Mouse (Mus musculus): ENCODE measurements at regions not wholly inside any gene's neighbourhood (a gene's known extent, or its start where the extent isn't known, plus 50 kb on each side); places are given as distances from the start of the nearest gene placed in this dataset.

- H3K27ac ChIP-seq (replicated peaks): no peak overlapping the region
- H3K4me2 ChIP-seq: peak overlapping the region; percentile 38
- ATAC-seq (ENCODE audit: low FRiP score, low read depth): no peak
- no peaks in the 10 kb centered on the region for H3K9me3 ChIP-seq
- H3K4me1 ChIP-seq (replicated peaks): 0 out of 2 replicates have a peak, but pooled peaks cover 3% of the 10 kb centered on the region
- H3K36me3 ChIP-seq: no peaks in the 10 kb centered on the region
- H3K27me3 ChIP-seq: no peaks in the 10 kb centered on the region
- H3K4me3 ChIP-seq: no peak overlapping the region; the same call in 1 of the 2 replicates
- H3K9ac ChIP-seq: no peak overlapping the region
- 30% methylated on average over 17 of the region's 17 CpGs for WGBS
These were observed 181.9 kb upstream of the Noct start for GRCm38 (mm10) chr3:51042223-51042846.

GRCm38 (mm10) chr3:51048739-51049138, 175.5 kb upstream of the Noct start:
- 96% methylated on average over 3 of the region's 3 CpGs for WGBS
- no peak overlapping the region for H3K27ac ChIP-seq (replicated peaks)
- H3K27me3 ChIP-seq: no peaks in the 10 kb centered on the region
- ATAC-seq (ENCODE audit: low FRiP score, low read depth): no peak
- H3K9ac ChIP-seq: no peak overlapping the region
- H3K9me3 ChIP-seq: no peaks in the 10 kb centered on the region
- H3K36me3 ChIP-seq: no peaks in the 10 kb centered on the region
- H3K4me1 ChIP-seq (replicated peaks): no peaks in the 10 kb centered on the region
- no peak overlapping the region for H3K4me2 ChIP-seq
- no peak overlapping the region for H3K4me3 ChIP-seq

GRCm38 (mm10) chr3:51050156-51050555, 174.1 kb upstream of the Noct start:
- no peaks in the 10 kb centered on the region for H3K9me3 ChIP-seq
- no peak overlapping the region for H3K27ac ChIP-seq (replicated peaks)
- no peaks in the 10 kb centered on the region for H3K27me3 ChIP-seq
- no peaks in the 10 kb centered on the region for H3K36me3 ChIP-seq
- no peak for ATAC-seq (ENCODE audit: low FRiP score, low read depth)
- no peaks in the 10 kb centered on the region for H3K4me1 ChIP-seq (replicated peaks)
- H3K4me3 ChIP-seq: no peak overlapping the region
- WGBS: 83% methylated on average over 1 of the region's 1 CpGs
- no peak overlapping the region for H3K9ac ChIP-seq
- H3K4me2 ChIP-seq: no peak overlapping the region

GRCm38 (mm10) chr3:51055004-51055403, 169.2 kb upstream of the Noct start:
- 86% methylated on average over 8 of the region's 8 CpGs for WGBS
- Histone ChIP-seq H3K27ac (replicated peaks) (no peak overlapping the region), H3K27me3 (no peaks in the 10 kb centered on the region), H3K9me3 (no peaks in the 10 kb centered on the region), H3K9ac (no peak overlapping the region), H3K4me2 (no peak overlapping the region), H3K4me1 (replicated peaks) (no peaks in the 10 kb centered on the region), H3K4me3 (no peak overlapping the region), H3K36me3 (no peaks in the 10 kb centered on the region)
- ATAC-seq (ENCODE audit: low FRiP score, low read depth): no peak

GRCm38 (mm10) chr3:51064201-51064600, 160.0 kb upstream of the Noct start:
- Histone ChIP-seq H3K36me3 (no peaks in the 10 kb centered on the region), H3K9me3 (no peaks in the 10 kb centered on the region), H3K27me3 (no peaks in the 10 kb centered on the region), H3K4me1 (replicated peaks) (no peaks in the 10 kb centered on the region), H3K9ac (no peak overlapping the region), H3K4me2 (no peak overlapping the region), H3K4me3 (no peak overlapping the region), H3K27ac (replicated peaks) (no peak overlapping the region)
- ATAC-seq (ENCODE audit: low FRiP score, low read depth): no peak
- WGBS: 60% methylated on average over 4 of the region's 4 CpGs

- Histone ChIP-seq H3K9me3 (no peaks in the 10 kb centered on the region), H3K4me3 (no peak overlapping the region), H3K9ac (no peak overlapping the region), H3K4me2 (no peak overlapping the region), H3K27ac (replicated peaks) (no peak overlapping the region), H3K4me1 (replicated peaks) (no peaks in the 10 kb centered on the region), H3K36me3 (no peaks in the 10 kb centered on the region), H3K27me3 (no peaks in the 10 kb centered on the region)
- no peak for ATAC-seq (ENCODE audit: low FRiP score, low read depth)
- WGBS: 36% methylated on average over 5 of the region's 5 CpGs
These were observed 157.9 kb upstream of the Noct start for GRCm38 (mm10) chr3:51066373-51066772.

- no peak overlapping the region for H3K27ac ChIP-seq (replicated peaks)
- no peaks in the 10 kb centered on the region for H3K27me3 ChIP-seq
- no peak overlapping the region for H3K4me3 ChIP-seq
- no peaks in the 10 kb centered on the region for H3K9me3 ChIP-seq
- 73% methylated on average over 10 of the region's 10 CpGs for WGBS
- no peak for ATAC-seq (ENCODE audit: low FRiP score, low read depth)
- H3K9ac ChIP-seq: no peak overlapping the region
- H3K36me3 ChIP-seq: no peaks in the 10 kb centered on the region
- H3K4me1 ChIP-seq (replicated peaks): peaks cover 8% of the 10 kb centered on the region; the same call in 1 of the 2 replicates
- H3K4me2 ChIP-seq: no peak overlapping the region
These were observed 151.8 kb upstream of the Noct start for GRCm38 (mm10) chr3:51072417-51072816.

- peaks cover 8% of the 10 kb centered on the region; the same call in 1 of the 2 replicates for H3K4me1 ChIP-seq (replicated peaks)
- no peak overlapping the region for H3K4me2 ChIP-seq
- H3K27ac ChIP-seq (replicated peaks): no peak overlapping the region
- H3K36me3 ChIP-seq: no peaks in the 10 kb centered on the region
- H3K9ac ChIP-seq: no peak overlapping the region
- no peaks in the 10 kb centered on the region for H3K27me3 ChIP-seq
- WGBS: 79% methylated on average over 15 of the region's 15 CpGs
- ATAC-seq (ENCODE audit: low FRiP score, low read depth): no peak
- H3K4me3 ChIP-seq: no peak overlapping the region
- H3K9me3 ChIP-seq: no peaks in the 10 kb centered on the region
These were observed 151.1 kb upstream of the Noct start for GRCm38 (mm10) chr3:51073003-51073679.

GRCm38 (mm10) chr3:51073743-51074319, 150.4 kb upstream of the Noct start:
- no peak overlapping the region for H3K4me3 ChIP-seq
- 77% methylated on average over 7 of the region's 7 CpGs for WGBS

GRCm38 (mm10) chr3:51075219-51075920, 148.9 kb upstream of the Noct start:
- Histone ChIP-seq H3K9me3 (no peaks in the 10 kb centered on the region), H3K36me3 (no peaks in the 10 kb centered on the region), H3K9ac (no peak overlapping the region), H3K27ac (replicated peaks) (no peak overlapping the region), H3K4me3 (no peak overlapping the region), H3K27me3 (no peaks in the 10 kb centered on the region), H3K4me1 (replicated peaks) (peaks cover 8% of the 10 kb centered on the region; the same call in 1 of the 2 replicates), H3K4me2 (no peak overlapping the region)
- no peak for ATAC-seq (ENCODE audit: low FRiP score, low read depth)
- 63% methylated on average over 10 of the region's 10 CpGs for WGBS

More at GRCm38 (mm10) chr3:51073743-51074319, 150.4 kb upstream of the Noct start:
- Histone ChIP-seq H3K27ac (replicated peaks) (no peak overlapping the region), H3K27me3 (no peaks in the 10 kb centered on the region), H3K9ac (no peak overlapping the region), H3K36me3 (no peaks in the 10 kb centered on the region), H3K4me2 (no peak overlapping the region), H3K4me1 (replicated peaks) (peaks cover 8% of the 10 kb centered on the region; the same call in 1 of the 2 replicates), H3K9me3 (no peaks in the 10 kb centered on the region)
- ATAC-seq (ENCODE audit: low FRiP score, low read depth): no peak

GRCm38 (mm10) chr3:51078459-51078858, 145.8 kb upstream of the Noct start:
- no peaks in the 10 kb centered on the region for H3K36me3 ChIP-seq
- WGBS: 58% methylated on average over 4 of the region's 4 CpGs
- H3K9me3 ChIP-seq: no peaks in the 10 kb centered on the region
- no peak for ATAC-seq (ENCODE audit: low FRiP score, low read depth)
- H3K27me3 ChIP-seq: no peaks in the 10 kb centered on the region
- H3K27ac ChIP-seq (replicated peaks): no peak overlapping the region
- no peak overlapping the region for H3K4me3 ChIP-seq
- H3K4me2 ChIP-seq: no peak overlapping the region
- no peak overlapping the region for H3K9ac ChIP-seq
- peaks cover 10% of the 10 kb centered on the region for H3K4me1 ChIP-seq (replicated peaks)

GRCm38 (mm10) chr3:51080415-51080814, 143.8 kb upstream of the Noct start:
- no peaks in the 10 kb centered on the region for H3K9me3 ChIP-seq

More at GRCm38 (mm10) chr3:51080415-51080814, 143.8 kb upstream of the Noct start:
- 73% methylated on average over 3 of the region's 3 CpGs for WGBS
- H3K27me3 ChIP-seq: no peaks in the 10 kb centered on the region
- H3K27ac ChIP-seq (replicated peaks): no peak overlapping the region
- H3K4me3 ChIP-seq: no peak overlapping the region
- no peak overlapping the region for H3K9ac ChIP-seq
- peaks cover 7% of the 10 kb centered on the region for H3K4me1 ChIP-seq (replicated peaks)
- H3K4me2 ChIP-seq: no peak overlapping the region
- H3K36me3 ChIP-seq: no peaks in the 10 kb centered on the region
- no peak for ATAC-seq (ENCODE audit: low FRiP score, low read depth)
